ENCODE assay signal across 8 mouse cellular contexts in genomic region chr7:38227181-38227899, GRCm38 (mm10). TPM values are rescaled to one million over a fixed set of nuclear protein-coding genes. Genes with fewer than 3 reads are reported as not detected.
DNase-seq lines count a peak whose midpoint lies in the region; ATAC-seq and TF ChIP-seq lines count a peak whose summit lies in the region.

No protein-coding gene starts in this region.

- intact Hi-C loops in left cerebral cortex, postnatal 25 days (cut with DNase I) = no loop called here

- H3K9ac ChIP-seq in hindbrain, postnatal 0 days (replicated peaks; ENCODE audit: low read length) = peak overlapping the region; percentile 33
- H3K9ac ChIP-seq in stomach, embryonic 14.5 days (replicated peaks; ENCODE audit: low read depth, low read length) = peak overlapping the region; percentile 47

- H3K4me2 ChIP-seq in hindbrain, postnatal 0 days (ENCODE audit: low read depth, low read length) = peak overlapping the region; percentile 80
- peak overlapping the region; percentile 79 for H3K4me2 ChIP-seq in stomach, embryonic 14.5 days (replicated peaks; ENCODE audit: low read depth, low read length)

- no peaks in the 10 kb centered on the region for H3K9me3 ChIP-seq in hindbrain, postnatal 0 days (ENCODE audit: low read length)
- H3K9me3 ChIP-seq in stomach, embryonic 14.5 days (ENCODE audit: control insufficient read depth, low read depth, low read length) = no peaks in the 10 kb centered on the region

- 0% methylated on average over 25 of the region's 25 CpGs for WGBS in hindbrain, postnatal 0 days
- 2% methylated on average over 25 of the region's 25 CpGs for WGBS in stomach, embryonic 14.5 days

- H3K27ac ChIP-seq in hindbrain, postnatal 0 days = peak overlapping the region; percentile 2; the same call in 1 of the 2 replicates
- peak overlapping the region; percentile 74 for H3K27ac ChIP-seq in stomach, embryonic 14.5 days (ENCODE audit: low read length)

- no peaks in the 10 kb centered on the region for H3K27me3 ChIP-seq in hindbrain, postnatal 0 days (ENCODE audit: insufficient read depth, low read length)
- H3K27me3 ChIP-seq in stomach, embryonic 14.5 days (ENCODE audit: control insufficient read depth, insufficient read depth, low read length) = no peaks in the 10 kb centered on the region

- peak overlapping the region; percentile 39 for H3K4me3 ChIP-seq in hindbrain, postnatal 0 days (ENCODE audit: low read length)
- peak overlapping the region; percentile 58 for H3K4me3 ChIP-seq in stomach, embryonic 14.5 days (ENCODE audit: low read depth, low read length)

- no peaks in the 10 kb centered on the region for H3K36me3 ChIP-seq in hindbrain, postnatal 0 days (ENCODE audit: insufficient read depth, low read length)
- no peaks in the 10 kb centered on the region for H3K36me3 ChIP-seq in stomach, embryonic 14.5 days (ENCODE audit: control insufficient read depth, insufficient read depth, low read length)

- ATAC-seq in hindbrain, postnatal 0 days = peak; percentile 64
- ATAC-seq in megakaryocyte-erythroid progenitor cell, adult 5-6 weeks (replicated peaks; ENCODE audit: low FRiP score, low TSS enrichment, poor library complexity, severe bottlenecking) = peak; percentile 68
- peak; percentile 64 for ATAC-seq in stomach, embryonic 14.5 days (ENCODE audit: insufficient number of reproducible peaks, insufficient read depth, low FRiP score, low read depth)

- TF ChIP-seq CTCF in hindbrain, postnatal 0 days (IDR thresholded peaks at IDR 0.05; ENCODE audit: low read depth) = no peak

- no peaks in the 10 kb centered on the region for H3K4me1 ChIP-seq in hindbrain, postnatal 0 days (ENCODE audit: insufficient read depth, low read length)
- peaks cover 5% of the 10 kb centered on the region; the same call in 1 of the 2 replicates for H3K4me1 ChIP-seq in stomach, embryonic 14.5 days (ENCODE audit: control insufficient read depth, insufficient read depth, low read length)

- peak; percentile 96 for DNase-seq in ZHBTc4 (ENCODE audit: low read depth, low spot score)
- DNase-seq in cerebellum, postnatal 14 days = peak; percentile 89 to 91
- DNase-seq in gastrocnemius, postnatal 10 days = peak; percentile 91
- peak; percentile 75 for DNase-seq in hindbrain, postnatal 0 days (ENCODE audit: low spot score)
- peak; percentile 9 to 40 for DNase-seq in left cerebral cortex, postnatal 25 days (ENCODE audit: low spot score in 2 of 2)
- no peak for DNase-seq in spleen, postnatal 36 days (ENCODE audit: low spot score in 2 of 2)

RNA-seq across cellular contexts. Expression of gene Plekhf1, which starts 0.5 kb away (rescaled TPM):
- 1 to 10 TPM; 5.7 to 9.4 TPM for total RNA-seq in gastrocnemius, postnatal 10 days (2021)
- total RNA-seq in hindbrain, postnatal 0 days (2014; rRNA removed) = 1.2 and 2.0 TPM in 2 replicates
- polyA plus RNA-seq in hindbrain, postnatal 0 days (2015; fragmentation: Nextera tagmentation; extraction: Ambion mirVana) = 0.84 and 0.97 TPM in 2 replicates
- total RNA-seq in left cerebral cortex, postnatal 25 days (2021) = 1 to 10 TPM; 1.4 TPM
- 1.0 TPM in 1 of 2 replicates, not detected in the other for total RNA-seq in megakaryocyte-erythroid progenitor cell, adult 5-6 weeks (2014; fragmentation: Nextera tagmentation)
- 0.38 and 0.42 TPM in 2 replicates for total RNA-seq in megakaryocyte-erythroid progenitor cell, adult 5-6 weeks (2017)
- 2.8 and 3.1 TPM in 2 replicates for polyA plus RNA-seq in stomach, embryonic 14.5 days (2014; fragmentation: Nextera tagmentation; extraction: Ambion mirVana)

RNA-seq across cellular contexts. Expression of gene Pop4, which starts 43.9 kb away (rescaled TPM):
- 10 to 100 TPM; 15.5 to 15.9 TPM for total RNA-seq in gastrocnemius, postnatal 10 days (2021)
- 56.2 and 64.6 TPM in 2 replicates for total RNA-seq in hindbrain, postnatal 0 days (2014; rRNA removed)
- polyA plus RNA-seq in hindbrain, postnatal 0 days (2015; fragmentation: Nextera tagmentation; extraction: Ambion mirVana) = 71.0 and 72.4 TPM in 2 replicates
- total RNA-seq in left cerebral cortex, postnatal 25 days (2021) = 10 to 100 TPM; 22.7 to 24.0 TPM
- total RNA-seq in megakaryocyte-erythroid progenitor cell, adult 5-6 weeks (2014; fragmentation: Nextera tagmentation) = 25.7 and 42.9 TPM in 2 replicates
- total RNA-seq in megakaryocyte-erythroid progenitor cell, adult 5-6 weeks (2017) = 50.6 and 65.2 TPM in 2 replicates
- 56.1 and 61.7 TPM in 2 replicates for polyA plus RNA-seq in stomach, embryonic 14.5 days (2014; fragmentation: Nextera tagmentation; extraction: Ambion mirVana)

RNA-seq across cellular contexts. Expression of gene 1600014C10Rik, which starts 44.3 kb away (rescaled TPM):
- total RNA-seq in gastrocnemius, postnatal 10 days (2021) = 10 to 100 TPM; 15.1 to 15.8 TPM
- total RNA-seq in hindbrain, postnatal 0 days (2014; rRNA removed) = 34.9 and 35.8 TPM in 2 replicates
- polyA plus RNA-seq in hindbrain, postnatal 0 days (2015; fragmentation: Nextera tagmentation; extraction: Ambion mirVana) = 25.6 and 26.1 TPM in 2 replicates
- 10 to 100 TPM; 21.5 to 22.6 TPM for total RNA-seq in left cerebral cortex, postnatal 25 days (2021)
- 8.6 and 9.2 TPM in 2 replicates for total RNA-seq in megakaryocyte-erythroid progenitor cell, adult 5-6 weeks (2014; fragmentation: Nextera tagmentation)
- total RNA-seq in megakaryocyte-erythroid progenitor cell, adult 5-6 weeks (2017) = 4.9 and 9.2 TPM in 2 replicates
- 14.7 and 14.9 TPM in 2 replicates for polyA plus RNA-seq in stomach, embryonic 14.5 days (2014; fragmentation: Nextera tagmentation; extraction: Ambion mirVana)

Comparison
In these comparisons a context has a peak if more than half of its experiments do, and no peak if none do; other contexts are left out.
1. DNase-seq: peak in ZHBTc4 (single experiment), cerebellum, postnatal 14 days (2 of 2), gastrocnemius, postnatal 10 days (single experiment), hindbrain, postnatal 0 days (single experiment) and left cerebral cortex, postnatal 25 days (2 of 2); none in spleen, postnatal 36 days (0 of 2).
2. Peak in every context shown above with its lines, with median percentiles within 50 percentile points of each other: ATAC-seq.